Mouse (Mus musculus): ENCODE measurements at regions not wholly inside any gene's neighbourhood (a gene's known extent, or its start where the extent isn't known, plus 50 kb on each side); places are given as distances from the start of the nearest gene placed in this dataset.

DNA sequence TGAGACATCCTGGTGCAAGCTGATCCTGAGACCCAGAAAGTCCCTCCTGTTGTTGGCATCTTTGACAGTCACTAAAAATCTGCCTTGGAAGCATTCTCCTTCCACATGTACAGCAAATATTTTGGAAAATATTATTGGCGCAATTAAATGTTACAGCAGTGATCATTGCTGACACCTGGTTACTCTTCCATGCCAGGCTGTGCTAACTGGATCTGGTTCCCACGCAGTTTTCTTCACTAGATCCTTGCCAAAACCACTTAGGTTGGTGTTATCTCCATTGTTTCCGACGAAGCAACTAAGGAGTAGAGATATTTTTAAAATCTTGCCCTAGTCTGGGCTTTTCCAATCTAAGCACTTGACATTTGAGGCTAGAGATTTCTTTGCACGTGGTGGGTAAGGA, 321.8 kb upstream of the G2e3 start:
- TF ChIP-seq POLR2A (IDR thresholded peaks at IDR 0.05; ENCODE audit: low read depth, low read length) (no peak), CTCF (IDR thresholded peaks at IDR 0.05; ENCODE audit: extremely low read depth, insufficient read depth, insufficient read length, insufficient replicate concordance) (no peak)

All from spleen, adult 2 months (tissue).